Mouse (Mus musculus) gastrocnemius, postnatal 4 days (tissue): ENCODE measurements at regions not wholly inside any gene's neighbourhood (a gene's known extent, or its start where the extent isn't known, plus 50 kb on each side); places are given as distances from the start of the nearest gene placed in this dataset.

ENCODE experiments used
- DNase-seq, 2 experiments: peaks; one replicate each; pipeline ENCODE4 v3.0.0; 2021 to 2022; ENCODE audit warnings: low spot score in 2 of 2, mixed read lengths in 2 of 2

GRCm38 (mm10) chr11:8227772-8228425, 436.4 kb downstream of the Tns3 start:
- DNase-seq: no peak

GRCm38 (mm10) chr11:8224366-8224765, 440.0 kb downstream of the Tns3 start:
- no peak for DNase-seq

DNA sequence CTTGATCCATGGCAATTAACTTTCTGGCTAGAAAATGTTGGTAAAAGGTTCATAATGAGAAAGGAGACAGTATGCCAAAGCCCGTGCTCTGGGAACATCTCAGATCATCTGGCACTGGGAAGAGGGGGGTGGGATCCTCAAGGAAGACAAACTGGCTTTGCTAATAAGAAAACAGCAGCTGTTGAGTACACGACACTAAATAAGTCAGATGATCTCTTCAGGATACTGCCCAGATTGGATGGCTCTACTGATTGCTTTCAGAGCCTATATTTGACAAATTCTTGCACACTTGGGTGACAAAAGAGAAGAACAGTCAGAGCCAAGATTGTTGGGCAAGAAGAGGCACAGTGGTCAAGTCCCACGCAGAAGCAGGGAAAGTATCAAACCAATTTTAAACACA, 443.7 kb downstream of the Tns3 start:
- DNase-seq: no peak

GRCm38 (mm10) chr11:8219911-8220310, 444.4 kb downstream of the Tns3 start:
- no peak for DNase-seq

- DNase-seq: peak in 1 of 2 experiments; percentile 50
Observed at GRCm38 (mm10) chr11:8215634-8216033, 448.7 kb downstream of the Tns3 start.

- DNase-seq: no peak
Observed at GRCm38 (mm10) chr11:8214305-8214903, 449.9 kb downstream of the Tns3 start.

DNA sequence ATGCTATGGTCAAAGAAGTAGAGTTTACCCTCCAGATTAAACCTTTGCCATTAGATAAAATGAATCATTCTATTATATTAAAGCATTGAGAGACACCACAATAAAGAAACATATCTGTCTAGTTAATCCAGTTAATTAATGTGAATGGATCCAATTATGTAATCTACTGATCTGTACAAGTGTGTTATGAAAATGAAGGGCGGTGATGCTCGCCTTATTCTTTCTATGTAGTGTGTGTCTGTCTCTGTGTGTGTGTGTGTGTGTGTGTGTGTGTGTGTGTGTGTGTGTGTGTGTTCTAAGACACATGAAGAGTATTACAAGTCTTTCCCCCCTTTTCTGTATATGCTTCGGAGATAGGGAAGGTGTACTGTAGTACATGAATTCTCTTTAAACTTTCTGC, 451.2 kb downstream of the Tns3 start:
- DNase-seq: no peak

GRCm38 (mm10) chr11:8212714-8213113, 451.6 kb downstream of the Tns3 start:
- DNase-seq: no peak

GRCm38 (mm10) chr11:8209041-8209440, 455.3 kb downstream of the Tns3 start:
- DNase-seq: no peak

- no peak for DNase-seq
Observed at GRCm38 (mm10) chr11:8199293-8199692, 465.0 kb downstream of the Tns3 start.
